12 mouse cellular contexts compared by ENCODE assay signal in genomic region chr5:141730006-141730405, GRCm38 (mm10).
"Had no signal": no experiment of that assay in that cellular context is flagged by ENCODE, and none has a peak within 500 bp of the region (broad histone marks: within the 10 kb centered on the region; RNA-seq: fewer than 3 reads in every experiment).

No protein-coding gene starts in this region.

- H3K4me1 ChIP-seq: liver, embryonic 15.5 days had no signal

- H3K9me3 ChIP-seq: limb, embryonic 10.5 days; liver, embryonic 15.5 days had no signal

- ATAC-seq: lung, postnatal 0 days had no signal

- H3K4me2 ChIP-seq: liver, embryonic 11.5 days; liver, embryonic 15.5 days had no signal

- H3K27me3 ChIP-seq: liver, embryonic 15.5 days had no signal

- H3K9ac ChIP-seq: liver, embryonic 15.5 days had no signal

- H3K27ac ChIP-seq: layer of hippocampus, adult 2 months; limb, embryonic 10.5 days; liver, embryonic 15.5 days had no signal

- DNase-seq: kidney, adult 18-20 months; kidney, postnatal 10 days; kidney, postnatal 4 days; lung, adult 2 months; lung, postnatal 36 days; right cerebral cortex, postnatal 14 days; thymus, postnatal 36 days had no signal

- H3K36me3 ChIP-seq: limb, embryonic 10.5 days; liver, embryonic 15.5 days had no signal

- H3K4me3 ChIP-seq: layer of hippocampus, adult 2 months; limb, embryonic 10.5 days; liver, embryonic 15.5 days had no signal
